Mouse (Mus musculus): ENCODE measurements around the gene P2rx3. TPM values are rescaled to one million over a fixed set of nuclear protein-coding genes. Genes with fewer than 3 reads are reported as not detected.

P2rx3 gene
- polyA plus RNA-seq, 2 experiments: 0.17 to 0.22 TPM

DNA sequence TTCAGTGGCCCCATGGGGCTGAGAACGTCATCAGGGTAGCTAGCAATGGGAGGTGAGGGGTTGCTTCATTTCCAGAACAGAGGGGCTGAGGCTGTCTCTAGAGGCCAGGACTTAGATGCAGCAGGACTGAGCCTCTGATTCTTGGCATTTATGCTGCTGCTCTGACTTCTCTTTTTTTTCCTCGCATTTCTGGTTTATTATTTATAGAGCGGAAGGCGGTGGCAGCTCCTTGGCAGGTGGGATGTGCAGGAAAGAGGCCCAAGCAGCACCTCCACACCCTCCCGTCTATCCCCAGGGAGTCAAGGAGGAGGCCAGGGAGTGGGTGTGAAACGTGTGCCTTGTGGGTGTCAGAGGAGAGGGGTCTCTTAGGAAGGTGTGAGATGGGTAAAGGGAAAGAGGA is 6.3 kb downstream of the P2rx3 start:
- WGBS (ENCODE audit: insufficient replicate concordance): 41% methylated on average over 6 of the region's 6 CpGs
- no peak for TF ChIP-seq EP300 (IDR thresholded peaks at IDR 0.05; ENCODE audit: low read depth)
- no peak for TF ChIP-seq CTCF (IDR thresholded peaks at IDR 0.05; ENCODE audit: low read depth)
- no peak overlapping the region for H3K4me2 ChIP-seq (ENCODE audit: low read depth)
- no peak overlapping the region for H3K4me3 ChIP-seq (ENCODE audit: insufficient read depth in 1 of 2, low read depth in 2 of 2, low read length in 2 of 2)
- peaks cover 18% of the 10 kb centered on the region for H3K27me3 ChIP-seq (ENCODE audit: control insufficient read depth, insufficient read depth, low read length)
- no peaks in the 10 kb centered on the region for H3K9me3 ChIP-seq (ENCODE audit: control insufficient read depth, low read length)
- no peak for DNase-seq (ENCODE audit: low read depth in 3 of 3, low spot score in 3 of 3)
- no peak for ATAC-seq (ENCODE audit: insufficient read depth)
- no peaks in the 10 kb centered on the region for H3K36me3 ChIP-seq (replicated peaks; ENCODE audit: control insufficient read depth, insufficient read depth, low read depth)
- H3K9ac ChIP-seq (replicated peaks): no peak overlapping the region
- H3K4me1 ChIP-seq (replicated peaks; ENCODE audit: control insufficient read depth in 2 of 2, insufficient read depth in 2 of 2, low read length in 1 of 2): peaks cover under 1 to 2% of the 10 kb centered on the region in 2 experiments; a peak in 2 of 4 replicates
- H3K27ac ChIP-seq: no peak overlapping the region

DNA sequence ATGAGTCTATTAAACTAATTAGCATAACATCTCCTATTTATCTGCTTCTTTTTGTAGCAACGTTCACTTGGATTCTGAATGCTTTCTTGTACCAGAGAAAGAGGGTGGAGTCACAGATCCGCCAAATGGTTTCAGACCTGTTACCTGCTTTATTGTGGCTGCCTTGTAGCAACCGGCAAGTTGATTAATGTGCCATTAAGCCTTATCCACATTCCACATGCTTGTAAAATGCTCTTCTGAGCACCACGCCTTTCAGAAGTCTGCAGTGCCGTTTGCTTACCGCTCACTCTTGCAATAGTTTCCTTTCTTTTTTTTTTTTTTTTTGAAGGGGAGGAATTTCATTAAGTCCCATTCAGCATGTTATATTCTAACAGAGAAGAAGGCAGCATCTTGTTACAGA is 7.4 kb downstream of the P2rx3 start:
- Histone ChIP-seq H3K36me3 (replicated peaks; ENCODE audit: control insufficient read depth, insufficient read depth, low read depth) (no peaks in the 10 kb centered on the region), H3K27ac (no peak overlapping the region), H3K4me2 (ENCODE audit: low read depth) (no peak overlapping the region), H3K9me3 (ENCODE audit: control insufficient read depth, low read length) (no peaks in the 10 kb centered on the region), H3K4me1 (replicated peaks; ENCODE audit: control insufficient read depth in 2 of 2, insufficient read depth in 2 of 2, low read length in 1 of 2) (peaks cover 0 to 2% of the 10 kb centered on the region in 2 experiments; a peak in 2 of 4 replicates), H3K4me3 (ENCODE audit: insufficient read depth in 1 of 2, low read depth in 2 of 2, low read length in 2 of 2) (no peak overlapping the region), H3K9ac (replicated peaks) (no peak overlapping the region), H3K27me3 (ENCODE audit: control insufficient read depth, insufficient read depth, low read length) (peaks cover 11% of the 10 kb centered on the region)
- TF ChIP-seq EP300 (IDR thresholded peaks at IDR 0.05; ENCODE audit: low read depth): no peak
- no peak for TF ChIP-seq CTCF (IDR thresholded peaks at IDR 0.05; ENCODE audit: low read depth)
- 54% methylated on average over 6 of the region's 6 CpGs for WGBS (ENCODE audit: insufficient replicate concordance)
- no peak for ATAC-seq (ENCODE audit: insufficient read depth)
- DNase-seq (ENCODE audit: low read depth in 3 of 3, low spot score in 3 of 3): no peak

- H3K4me3 ChIP-seq (ENCODE audit: insufficient read depth in 1 of 2, low read depth in 2 of 2, low read length in 2 of 2): no peak overlapping the region
- H3K4me2 ChIP-seq (ENCODE audit: low read depth): no peak overlapping the region
- peaks cover 0 to 2% of the 10 kb centered on the region in 2 experiments; a peak in 2 of 4 replicates for H3K4me1 ChIP-seq (replicated peaks; ENCODE audit: control insufficient read depth in 2 of 2, insufficient read depth in 2 of 2, low read length in 1 of 2)
- no peak for DNase-seq (ENCODE audit: low read depth in 3 of 3, low spot score in 3 of 3)
- WGBS (ENCODE audit: insufficient replicate concordance): 18% methylated on average over 5 of the region's 5 CpGs
- no peaks in the 10 kb centered on the region for H3K27me3 ChIP-seq (ENCODE audit: control insufficient read depth, insufficient read depth, low read length)
- no peaks in the 10 kb centered on the region for H3K36me3 ChIP-seq (replicated peaks; ENCODE audit: control insufficient read depth, insufficient read depth, low read depth)
- H3K9me3 ChIP-seq (ENCODE audit: control insufficient read depth, low read length): no peaks in the 10 kb centered on the region
- H3K9ac ChIP-seq (replicated peaks): no peak overlapping the region
- ATAC-seq (ENCODE audit: insufficient read depth): no peak
- no peak for TF ChIP-seq EP300 (IDR thresholded peaks at IDR 0.05; ENCODE audit: low read depth)
- no peak for TF ChIP-seq CTCF (IDR thresholded peaks at IDR 0.05; ENCODE audit: low read depth)
- H3K27ac ChIP-seq: no peak overlapping the region
Measured at GRCm38 (mm10) chr2:85027281-85027680, 10.0 kb downstream of the P2rx3 start.

DNA sequence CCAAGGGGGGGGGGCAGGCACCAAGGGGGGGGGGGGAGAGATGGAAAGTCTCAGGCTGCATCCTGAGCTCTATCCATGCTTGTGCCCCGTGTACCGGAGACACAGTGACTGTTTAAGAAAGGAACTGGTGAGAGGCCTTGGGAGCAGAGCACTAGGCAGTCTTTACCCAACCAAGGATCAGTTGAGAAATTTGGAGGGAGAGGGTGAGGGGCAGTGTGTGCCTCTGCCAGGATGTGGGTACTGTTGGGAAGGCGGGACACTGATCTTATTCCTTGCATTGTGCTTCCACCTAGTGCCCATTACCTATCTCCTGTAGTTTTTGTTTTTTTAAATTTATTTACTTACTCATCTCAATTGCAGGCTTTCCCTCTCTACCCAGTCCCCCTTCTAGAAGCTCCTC is 11.1 kb downstream of the P2rx3 start:
- 67% methylated on average over 3 of the region's 3 CpGs for WGBS (ENCODE audit: insufficient replicate concordance)
- TF ChIP-seq EP300 (IDR thresholded peaks at IDR 0.05; ENCODE audit: low read depth) (no peak), CTCF (IDR thresholded peaks at IDR 0.05; ENCODE audit: low read depth) (no peak)
- no peak for ATAC-seq (ENCODE audit: insufficient read depth)
- H3K27me3 ChIP-seq (ENCODE audit: control insufficient read depth, insufficient read depth, low read length): no peaks in the 10 kb centered on the region
- no peaks in the 10 kb centered on the region for H3K9me3 ChIP-seq (ENCODE audit: control insufficient read depth, low read length)
- no peak overlapping the region for H3K27ac ChIP-seq
- H3K4me2 ChIP-seq (ENCODE audit: low read depth): no peak overlapping the region
- no peak for DNase-seq (ENCODE audit: low read depth in 3 of 3, low spot score in 3 of 3)
- peaks cover 0 to 2% of the 10 kb centered on the region in 2 experiments; a peak in 2 of 4 replicates for H3K4me1 ChIP-seq (replicated peaks; ENCODE audit: control insufficient read depth in 2 of 2, insufficient read depth in 2 of 2, low read length in 1 of 2)
- H3K4me3 ChIP-seq (ENCODE audit: insufficient read depth in 1 of 2, low read depth in 2 of 2, low read length in 2 of 2): no peak overlapping the region
- H3K9ac ChIP-seq (replicated peaks): no peak overlapping the region
- no peaks in the 10 kb centered on the region for H3K36me3 ChIP-seq (replicated peaks; ENCODE audit: control insufficient read depth, insufficient read depth, low read depth)

DNA sequence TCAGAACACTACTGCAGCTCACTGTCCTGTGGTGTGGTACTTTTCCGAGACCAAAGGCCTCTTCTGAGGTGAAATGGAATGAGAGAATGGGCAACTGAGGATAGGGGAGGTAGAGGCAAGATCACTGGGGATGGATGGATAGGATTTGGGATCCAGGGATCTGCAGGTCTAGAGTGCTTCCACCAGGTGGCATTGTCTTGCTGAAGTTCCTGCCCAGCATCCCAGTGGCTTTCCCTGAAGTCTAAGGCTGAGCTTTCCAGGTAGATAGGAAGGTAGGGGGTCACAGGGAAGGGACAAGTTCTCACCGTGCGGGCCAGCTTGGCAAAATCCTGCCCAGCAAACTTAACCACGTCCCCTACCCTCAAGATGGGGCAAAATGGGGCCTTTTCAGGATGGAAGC is 15.2 kb downstream of the P2rx3 start:
- DNase-seq (ENCODE audit: low read depth in 3 of 3, low spot score in 3 of 3) (no peak), ATAC-seq (ENCODE audit: insufficient read depth) (no peak)
- Histone ChIP-seq H3K27me3 (ENCODE audit: control insufficient read depth, insufficient read depth, low read length) (no peaks in the 10 kb centered on the region), H3K36me3 (replicated peaks; ENCODE audit: control insufficient read depth, insufficient read depth, low read depth) (no peaks in the 10 kb centered on the region), H3K4me3 (ENCODE audit: insufficient read depth in 1 of 2, low read depth in 2 of 2, low read length in 2 of 2) (no peak overlapping the region), H3K4me1 (replicated peaks; ENCODE audit: control insufficient read depth in 2 of 2, insufficient read depth in 2 of 2, low read length in 1 of 2) (peaks cover 0 to 2% of the 10 kb centered on the region in 2 experiments; a peak in 2 of 4 replicates), H3K27ac (no peak overlapping the region), H3K9ac (replicated peaks) (no peak overlapping the region), H3K4me2 (ENCODE audit: low read depth) (no peak overlapping the region), H3K9me3 (ENCODE audit: control insufficient read depth, low read length) (no peaks in the 10 kb centered on the region)
- TF ChIP-seq CTCF (IDR thresholded peaks at IDR 0.05; ENCODE audit: low read depth): peak; percentile 77
- no peak for TF ChIP-seq EP300 (IDR thresholded peaks at IDR 0.05; ENCODE audit: low read depth)
- 18% methylated on average over 4 of the region's 4 CpGs for WGBS (ENCODE audit: insufficient replicate concordance)
